Mouse (Mus musculus): ENCODE data around the gene Gm42906.

DNA sequence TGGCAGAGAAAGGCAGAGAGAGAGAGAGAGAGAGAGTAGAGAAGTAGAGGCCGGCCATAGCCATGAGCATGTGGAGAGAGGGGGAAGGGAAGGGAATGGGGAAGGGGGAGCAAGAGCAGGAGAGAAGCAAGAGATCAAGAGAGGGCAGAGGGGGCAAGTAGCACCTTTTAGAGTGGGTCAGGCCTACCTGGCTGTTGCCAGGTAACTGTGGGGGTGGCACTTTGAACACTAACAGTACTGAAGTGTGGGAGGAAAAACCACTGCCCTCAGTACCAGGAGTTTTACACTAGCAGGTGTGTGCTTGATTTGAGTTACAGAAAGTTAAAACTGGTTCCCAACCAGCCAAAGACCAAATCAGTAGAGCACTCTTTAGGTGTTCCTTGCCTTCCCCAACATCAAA, 272.7 kb downstream of the Gm42906 start:
- TF ChIP-seq MAFK (IDR thresholded peaks at IDR 0.05; ENCODE audit: insufficient read depth, low read depth, low read length) = no peak
- no peak for TF ChIP-seq ZNF384 (IDR thresholded peaks at IDR 0.05; ENCODE audit: low read depth, low read length)
- no peak for TF ChIP-seq CHD2 (IDR thresholded peaks at IDR 0.05; ENCODE audit: low read depth, low read length)

Data from ES-E14 (cell line).